Mouse (Mus musculus): ENCODE results near the gene Apoc4.
"Not testable (repeated sequence)": the region's sequence is repeated elsewhere in the genome, so short reads cannot be mapped to it uniquely, and the experiment has no call there.

The Apoc4 gene

GRCm38 (mm10) chr7:19698907-19699826 is 17.9 kb upstream of the Apoc4 start, which contains the start of gene Apoe:
TSS of gene Apoe (minus strand) at chr7:19699188.
- peak; percentile 39 for DNase-seq

GRCm38 (mm10) chr7:19697949-19698906 is 16.9 kb upstream of the Apoc4 start:
- no peak for DNase-seq

GRCm38 (mm10) chr7:19696336-19696873 is 15.1 kb upstream of the Apoc4 start:
- DNase-seq: no peak

GRCm38 (mm10) chr7:19695881-19696280 is 14.6 kb upstream of the Apoc4 start:
- DNase-seq: no peak

- DNase-seq: no peak
Observed at GRCm38 (mm10) chr7:19695213-19695594, 13.9 kb upstream of the Apoc4 start.

GRCm38 (mm10) chr7:19694336-19695212 is 13.3 kb upstream of the Apoc4 start:
- no peak for DNase-seq

GRCm38 (mm10) chr7:19693421-19693820 is 12.1 kb upstream of the Apoc4 start:
- DNase-seq: no peak

GRCm38 (mm10) chr7:19691873-19692865 is 10.9 kb upstream of the Apoc4 start, which contains the start of gene Apoc1:
TSS of gene Apoc1 (minus strand) at chr7:19692660.
- DNase-seq: no peak

- no peak for DNase-seq
Observed at GRCm38 (mm10) chr7:19691434-19691833, 10.2 kb upstream of the Apoc4 start.

- no peak for DNase-seq
Observed at GRCm38 (mm10) chr7:19690845-19691244, 9.6 kb upstream of the Apoc4 start.

- no peak for DNase-seq
Observed at GRCm38 (mm10) chr7:19688611-19689010, 7.3 kb upstream of the Apoc4 start.

GRCm38 (mm10) chr7:19688101-19688500 is 6.8 kb upstream of the Apoc4 start:
- DNase-seq: no peak

- DNase-seq: not testable (repeated sequence)
Observed at GRCm38 (mm10) chr7:19686927-19687583, 5.8 kb upstream of the Apoc4 start.

- DNase-seq: no peak
Observed at GRCm38 (mm10) chr7:19686521-19686920, 5.2 kb upstream of the Apoc4 start.

- no peak for DNase-seq
Observed at GRCm38 (mm10) chr7:19685374-19685773, 4.1 kb upstream of the Apoc4 start.

GRCm38 (mm10) chr7:19683771-19684201 is 2.5 kb upstream of the Apoc4 start:
- DNase-seq: no peak

GRCm38 (mm10) chr7:19682979-19683378 is 1.7 kb upstream of the Apoc4 start:
- no peak for DNase-seq

- DNase-seq: no peak
Observed at GRCm38 (mm10) chr7:19680702-19681101, 577 bp downstream of the Apoc4 start.

GRCm38 (mm10) chr7:19678901-19679300 is 2.4 kb downstream of the Apoc4 start:
- DNase-seq: no peak

- no peak for DNase-seq
Observed at GRCm38 (mm10) chr7:19677872-19678271, 3.4 kb downstream of the Apoc4 start, which contains the start of gene Apoc2. TSS of gene Apoc2 (minus strand) at chr7:19677941.

Data from thymus, postnatal 25 days (tissue).